Mouse (Mus musculus) embryonic facial prominence, embryonic 14.5 days (tissue): Measurements from ENCODE around the gene Gm14406. TPM values are rescaled to one million over a fixed set of nuclear protein-coding genes. Genes with fewer than 3 reads are reported as not detected.
"Not testable (repeated sequence)": the region's sequence is repeated elsewhere in the genome, so short reads cannot be mapped to it uniquely, and the experiment has no call there.

Source experiments
- ATAC-seq: fragments of 200-750 bp; cut with Nextera tagmentation; 2 replicates; pipeline ENCODE4 v1.8.0; 2017; ENCODE audit warnings: low read depth, moderate number of reproducible peaks, moderate TSS enrichment
- DNase-seq: peaks from one replicate; pipeline ENCODE4 v3.0.0-alpha.2; 2015; ENCODE audit warnings: low spot score
- H3K27ac ChIP-seq: fragments of 300-500 bp; sonication (generic); replicated peaks from 2 replicates; pipeline ENCODE4 v1.5.1; 2014; ENCODE audit warnings: low read depth, mild to moderate bottlenecking, low read length, moderate library complexity
- H3K27me3 ChIP-seq: fragments of 300-500 bp; sonication (generic); replicated peaks from 2 replicates; pipeline ENCODE4 v1.6.1; 2014; ENCODE audit warnings: low read length; ENCODE audit not compliant: control insufficient read depth, insufficient read depth
- H3K36me3 ChIP-seq: fragments of 300-500 bp; sonication (generic); 2 replicates; pipeline ENCODE4 v1.6.1; 2014; ENCODE audit warnings: low read length, mixed read lengths; ENCODE audit not compliant: control insufficient read depth, insufficient read depth
- H3K4me1 ChIP-seq: fragments of 300-500 bp; sonication (generic); 2 replicates; pipeline ENCODE4 v1.6.1; 2014; ENCODE audit warnings: antibody characterized with exemption, low read length; ENCODE audit not compliant: control insufficient read depth, insufficient read depth
- H3K4me2 ChIP-seq: fragments of 300-500 bp; sonication (generic); 2 replicates; pipeline ENCODE4 v1.6.1; 2014; ENCODE audit warnings: low read depth, mild to moderate bottlenecking, low read length, moderate library complexity, mixed read lengths
- H3K4me3 ChIP-seq: fragments of 300-500 bp; sonication (generic); 2 replicates; pipeline ENCODE4 v1.5.1; 2014; ENCODE audit warnings: low read depth, mild to moderate bottlenecking, low read length
- H3K9ac ChIP-seq: fragments of 300-500 bp; sonication (generic); 2 replicates; pipeline ENCODE4 v1.6.1; 2014; ENCODE audit warnings: low read depth, mild to moderate bottlenecking, low read length, moderate library complexity, mixed read lengths
- H3K9me3 ChIP-seq: fragments of 300-500 bp; sonication (generic); 2 replicates; pipeline ENCODE4 v1.6.1; 2016; ENCODE audit warnings: low read length; ENCODE audit not compliant: control insufficient read depth
- WGBS: fragments of 180-500 bp; shearing (Covaris S2); extraction: QIAGEN DNeasy Blood & Tissue Kit; methylation state at CpG from one replicate; pipeline ENCODE4 v1.1.7; 2014; 5-methylcytosine and 5-hydroxymethylcytosine counted together
- polyA plus RNA-seq: library from polyadenylated mRNA; unstranded; fragments of >200 nt; fragmentation: Nextera tagmentation; extraction: Ambion mirVana; gene quantifications from 2 replicates; pipeline ENCODE4 v1.2.1, GENCODE M21; 2014

Gene Gm14406
- not detected in 2 replicates for polyA plus RNA-seq

DNA sequence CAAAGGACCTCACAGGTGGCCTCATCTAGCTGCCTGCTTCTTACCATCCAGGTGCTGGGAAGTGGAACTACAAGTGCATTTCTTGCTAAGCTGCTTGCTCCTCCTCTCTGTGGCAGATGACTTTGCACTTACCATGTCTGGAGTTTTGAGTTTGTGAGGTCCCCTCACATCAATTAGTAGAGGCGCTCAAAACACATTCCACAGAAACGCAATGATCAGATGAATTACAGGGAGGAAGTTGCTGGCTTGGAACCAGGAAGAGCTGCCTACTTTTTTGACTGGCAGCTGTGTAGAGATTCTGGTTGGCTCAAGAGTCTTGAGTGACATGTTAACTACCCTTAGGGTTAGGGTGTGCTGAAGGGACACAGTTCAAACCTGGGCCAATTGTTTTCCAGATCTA lies at the start of gene Gm14406:
Gene Gm14406 (minus strand): TSS at position 213 of the 400 bp plus-strand sequence.
- H3K4me3 ChIP-seq, H3K9ac ChIP-seq, H3K9me3 ChIP-seq, H3K4me2 ChIP-seq, DNase-seq, H3K27me3 ChIP-seq, H3K27ac ChIP-seq, ATAC-seq, H3K36me3 ChIP-seq, H3K4me1 ChIP-seq: not testable (repeated sequence)
- WGBS, result 71% methylated on average over 2 of the region's 2 CpGs

DNA sequence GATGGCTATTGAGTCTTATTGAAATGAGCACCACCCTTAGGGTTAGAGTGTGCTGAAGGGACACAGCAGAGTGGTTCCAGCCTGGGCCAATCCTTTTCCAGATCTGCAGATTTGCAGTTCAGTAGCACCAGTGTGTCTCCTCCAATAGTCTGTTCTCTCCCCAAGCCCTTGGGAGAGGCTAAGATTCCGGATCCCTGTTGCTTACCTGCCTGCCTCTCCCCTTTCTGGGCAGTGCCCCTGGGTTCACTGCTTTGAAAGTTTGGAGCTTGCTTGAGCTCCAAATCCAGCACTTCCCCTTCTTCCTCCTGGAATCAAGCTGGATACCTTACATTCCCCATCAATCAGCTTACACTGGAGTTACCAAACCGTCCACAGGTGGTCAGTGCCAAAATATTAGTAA lies 2.9 kb downstream of the Gm14406 start:
- not testable (repeated sequence) for H3K27ac ChIP-seq, H3K4me1 ChIP-seq, H3K4me3 ChIP-seq, DNase-seq, H3K9me3 ChIP-seq, H3K27me3 ChIP-seq, H3K36me3 ChIP-seq, H3K9ac ChIP-seq, ATAC-seq, H3K4me2 ChIP-seq
- WGBS, result 67% methylated on average over 1 of the region's 2 CpGs

GRCm38 (mm10) chr2:177559365-177559764 lies 18.6 kb downstream of the Gm14406 start:
- H3K4me2 ChIP-seq, ATAC-seq, H3K36me3 ChIP-seq, DNase-seq, H3K4me3 ChIP-seq, H3K27me3 ChIP-seq, H3K9ac ChIP-seq, H3K4me1 ChIP-seq, H3K9me3 ChIP-seq, H3K27ac ChIP-seq: not testable (repeated sequence)
- WGBS, result 72% methylated on average over 4 of the region's 4 CpGs

- not testable (repeated sequence) for ATAC-seq, H3K4me2 ChIP-seq
Observed at GRCm38 (mm10) chr2:177555261-177555660, 22.7 kb downstream of the Gm14406 start.

GRCm38 (mm10) chr2:177537717-177538116 lies 40.3 kb downstream of the Gm14406 start:
- H3K27me3 ChIP-seq, H3K9ac ChIP-seq, H3K9me3 ChIP-seq, H3K36me3 ChIP-seq, H3K4me2 ChIP-seq, H3K4me3 ChIP-seq, H3K27ac ChIP-seq, ATAC-seq, DNase-seq, H3K4me1 ChIP-seq: not testable (repeated sequence)
- 80% methylated on average over 5 of the region's 5 CpGs for WGBS

More at GRCm38 (mm10) chr2:177555261-177555660, 22.7 kb downstream of the Gm14406 start:
- not testable (repeated sequence) for H3K4me1 ChIP-seq, DNase-seq, H3K9me3 ChIP-seq, H3K36me3 ChIP-seq, H3K27ac ChIP-seq, H3K4me3 ChIP-seq, H3K9ac ChIP-seq, H3K27me3 ChIP-seq
- WGBS, result no CpG with 5 or more reads among the region's 1 CpGs

GRCm38 (mm10) chr2:177537141-177537540 lies 40.9 kb downstream of the Gm14406 start:
- H3K36me3 ChIP-seq, H3K4me1 ChIP-seq, H3K4me2 ChIP-seq, H3K27ac ChIP-seq, H3K4me3 ChIP-seq, ATAC-seq, H3K27me3 ChIP-seq, H3K9me3 ChIP-seq, DNase-seq, H3K9ac ChIP-seq: not testable (repeated sequence)
- 91% methylated on average over 2 of the region's 2 CpGs for WGBS

DNA sequence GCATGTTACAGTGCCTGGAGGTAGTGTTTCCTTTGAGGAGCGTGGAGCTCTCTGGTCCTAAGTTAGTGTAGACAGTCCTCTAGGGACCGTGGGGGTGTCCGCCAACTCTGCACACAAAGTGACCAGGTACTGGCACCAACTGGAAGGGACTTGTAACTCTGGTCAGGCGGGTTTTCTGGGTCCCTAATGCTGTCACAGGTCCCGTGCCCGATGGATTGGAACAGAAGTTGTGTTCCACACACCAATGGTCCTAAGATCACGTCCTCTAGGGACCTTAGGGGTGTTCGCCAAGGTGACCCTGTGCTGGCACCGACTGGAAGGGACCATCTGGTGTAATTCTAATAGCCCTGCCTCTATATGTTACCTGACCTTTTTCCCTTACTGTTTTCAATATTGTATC lies 42.1 kb downstream of the Gm14406 start:
- H3K4me2 ChIP-seq, result no peak overlapping the region
- no peak for DNase-seq
- ATAC-seq, result no peak
- H3K9me3 ChIP-seq, result no peaks in the 10 kb centered on the region
- WGBS, result 73% methylated on average over 9 of the region's 9 CpGs
- H3K36me3 ChIP-seq, result no peaks in the 10 kb centered on the region
- H3K9ac ChIP-seq, result no peak overlapping the region
- H3K27ac ChIP-seq, result no peak overlapping the region
- H3K27me3 ChIP-seq, result no peaks in the 10 kb centered on the region
- H3K4me3 ChIP-seq, result no peak overlapping the region
- no peaks in the 10 kb centered on the region for H3K4me1 ChIP-seq

GRCm38 (mm10) chr2:177524171-177524570 lies 53.8 kb downstream of the Gm14406 start:
- H3K9me3 ChIP-seq, result peaks cover 11% of the 10 kb centered on the region; the same call in 1 of the 2 replicates
- not testable (repeated sequence) for H3K4me1 ChIP-seq, H3K4me3 ChIP-seq, H3K36me3 ChIP-seq, H3K9ac ChIP-seq, H3K4me2 ChIP-seq, H3K27ac ChIP-seq, H3K27me3 ChIP-seq, ATAC-seq, DNase-seq
- 89% methylated on average over 16 of the region's 16 CpGs for WGBS

DNA sequence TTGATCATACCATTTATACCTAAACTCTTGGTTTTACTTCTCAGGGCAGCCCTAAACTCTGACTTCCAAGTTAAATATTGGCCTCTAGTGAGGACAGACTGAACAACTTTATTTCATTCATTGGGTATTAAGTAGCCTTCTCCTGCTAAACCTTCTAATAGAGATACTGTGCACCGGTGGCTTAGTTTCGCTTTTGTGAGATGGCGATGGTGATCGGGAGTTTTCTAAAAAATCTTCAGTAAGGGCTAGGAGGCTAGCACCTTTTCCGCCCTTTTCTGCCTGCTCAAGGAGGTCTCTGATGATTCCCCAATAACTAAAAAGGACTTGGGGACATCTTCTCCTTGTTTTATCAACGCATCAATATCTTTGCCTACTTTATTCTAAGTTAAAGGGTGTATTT lies 54.3 kb downstream of the Gm14406 start:
- not testable (repeated sequence) for ATAC-seq

More for the DNA sequence above, 54.3 kb downstream of the Gm14406 start:
- not testable (repeated sequence) for H3K4me1 ChIP-seq, H3K27ac ChIP-seq, H3K4me2 ChIP-seq, DNase-seq, H3K36me3 ChIP-seq, H3K27me3 ChIP-seq, H3K9ac ChIP-seq, H3K4me3 ChIP-seq
- peaks cover 11% of the 10 kb centered on the region; the same call in 1 of the 2 replicates for H3K9me3 ChIP-seq
- 90% methylated on average over 6 of the region's 6 CpGs for WGBS
